Mouse (Mus musculus): ENCODE measurements around the gene 1600014C10Rik. TPM values are rescaled to one million over a fixed set of nuclear protein-coding genes. Genes with fewer than 3 reads are reported as not detected.
A peak's percentile ranks its signal among the peaks of the same experiment; 100 is the strongest.

Gene 1600014C10Rik
- total RNA-seq, 2 experiments from 2014 or later, result 45.5 to 58.0 TPM

DNA sequence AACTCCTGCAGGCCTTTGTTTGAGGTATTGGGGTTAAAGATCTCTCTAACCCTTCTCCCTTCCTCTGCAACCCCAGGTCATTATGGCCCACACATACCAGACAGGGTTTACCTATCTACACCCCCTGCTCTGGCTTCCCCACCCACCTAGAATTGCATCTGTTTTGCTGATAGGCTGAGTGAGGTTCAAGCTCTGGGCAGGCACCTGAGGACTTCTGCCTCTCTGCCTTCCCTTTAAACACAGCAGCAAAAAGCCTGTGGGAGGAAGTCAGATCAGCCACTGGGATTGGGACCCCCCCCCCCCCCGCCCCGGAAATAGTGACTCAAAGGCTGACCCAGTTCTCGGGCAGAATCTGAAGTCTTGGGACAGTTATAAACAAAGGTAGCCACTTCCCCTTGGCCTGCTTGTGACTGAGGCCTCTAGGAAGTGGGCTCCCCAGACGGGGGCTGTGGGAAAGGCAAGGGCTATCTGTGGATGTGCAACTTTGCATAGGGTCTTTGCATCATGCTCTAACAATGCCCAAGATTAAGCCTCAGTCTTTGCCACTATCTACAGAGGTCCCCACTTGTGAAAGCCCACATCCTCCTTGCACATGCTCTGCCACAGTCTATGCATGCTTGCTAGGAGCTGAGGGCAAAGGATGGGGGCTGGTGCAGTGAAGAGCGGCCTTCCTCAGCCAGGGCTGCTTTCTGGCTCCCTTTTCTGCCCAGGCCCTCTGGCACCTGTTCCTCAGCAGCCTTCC, 31.6 kb downstream of the 1600014C10Rik start:
- DNase-seq, result no peak

DNA sequence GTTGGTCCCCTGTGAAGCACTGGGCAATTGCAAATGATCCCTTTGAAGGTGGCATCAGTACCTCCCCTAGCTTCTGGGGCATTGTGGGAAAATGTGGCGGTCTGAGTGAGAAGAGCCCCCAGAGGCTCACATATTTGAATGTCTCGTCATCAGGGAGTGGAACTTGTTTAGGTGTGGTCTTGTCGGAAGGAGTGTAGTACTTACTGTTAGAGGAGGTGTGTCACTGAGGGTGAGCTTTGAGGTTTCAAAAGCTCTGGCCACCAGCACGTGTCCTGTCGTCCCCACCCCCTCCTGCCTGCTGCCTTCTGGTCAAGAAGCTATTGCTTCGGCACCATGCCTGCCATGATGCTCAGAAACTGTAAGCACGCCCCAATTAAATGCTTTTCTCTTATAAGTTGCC, 32.3 kb downstream of the 1600014C10Rik start:
- DNase-seq, result no peak

DNA sequence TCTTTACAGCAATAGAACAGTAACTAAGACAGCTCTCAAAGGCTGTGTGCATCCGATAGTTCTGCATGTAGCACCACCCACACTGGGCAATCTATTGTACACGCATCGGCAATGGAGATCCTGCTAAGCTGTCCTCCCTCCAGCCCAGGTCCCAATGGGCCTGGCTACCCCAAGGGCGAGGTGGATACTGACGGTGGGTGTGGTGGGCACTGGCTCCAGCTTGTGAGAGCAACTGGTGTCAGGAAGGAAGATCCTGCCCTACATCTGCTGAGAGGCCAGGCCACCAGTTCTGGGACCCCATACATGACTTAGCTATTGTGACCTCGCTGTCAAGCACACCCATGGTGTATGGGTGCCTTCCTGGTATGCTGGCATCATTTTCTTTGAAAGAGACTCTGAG, 32.7 kb downstream of the 1600014C10Rik start:
- DNase-seq, result no peak

DNA sequence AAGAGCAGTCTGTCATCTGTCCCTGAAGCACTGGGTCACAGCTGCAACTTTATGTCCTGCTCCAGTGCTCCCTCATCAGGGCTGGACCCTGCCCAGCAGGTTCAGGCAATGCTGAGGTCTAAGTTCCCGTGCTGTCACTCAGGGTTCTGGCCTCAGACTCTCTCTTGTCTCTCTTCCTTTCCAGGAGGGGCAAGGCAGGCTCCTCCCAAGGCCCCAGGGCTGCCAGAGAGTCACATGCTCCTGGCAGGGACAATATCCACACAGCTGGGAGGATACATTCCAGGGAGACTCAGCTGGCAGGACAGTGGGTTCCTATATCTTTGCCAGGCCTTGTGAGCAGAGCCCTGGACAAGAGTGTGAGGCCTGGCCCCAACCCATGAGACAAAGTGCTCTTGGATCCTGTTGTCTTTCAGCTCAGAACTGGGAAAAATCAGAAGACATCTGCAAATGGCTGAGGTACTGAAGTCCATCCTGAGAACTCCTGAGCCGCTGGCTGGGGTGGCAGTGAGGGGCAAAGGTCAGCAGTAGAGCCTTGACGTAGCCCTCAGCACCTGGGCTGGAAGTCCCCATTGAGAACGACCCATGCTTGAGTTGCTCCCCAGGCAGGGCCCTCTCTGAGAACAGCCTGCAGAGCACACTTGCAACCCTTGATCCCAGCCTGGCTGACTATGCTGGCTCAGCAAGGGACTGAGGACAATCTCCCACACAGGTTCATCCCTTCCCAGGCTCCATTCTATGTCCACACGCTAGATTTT, 34.6 kb downstream of the 1600014C10Rik start:
- DNase-seq, result peak; percentile 89

DNA sequence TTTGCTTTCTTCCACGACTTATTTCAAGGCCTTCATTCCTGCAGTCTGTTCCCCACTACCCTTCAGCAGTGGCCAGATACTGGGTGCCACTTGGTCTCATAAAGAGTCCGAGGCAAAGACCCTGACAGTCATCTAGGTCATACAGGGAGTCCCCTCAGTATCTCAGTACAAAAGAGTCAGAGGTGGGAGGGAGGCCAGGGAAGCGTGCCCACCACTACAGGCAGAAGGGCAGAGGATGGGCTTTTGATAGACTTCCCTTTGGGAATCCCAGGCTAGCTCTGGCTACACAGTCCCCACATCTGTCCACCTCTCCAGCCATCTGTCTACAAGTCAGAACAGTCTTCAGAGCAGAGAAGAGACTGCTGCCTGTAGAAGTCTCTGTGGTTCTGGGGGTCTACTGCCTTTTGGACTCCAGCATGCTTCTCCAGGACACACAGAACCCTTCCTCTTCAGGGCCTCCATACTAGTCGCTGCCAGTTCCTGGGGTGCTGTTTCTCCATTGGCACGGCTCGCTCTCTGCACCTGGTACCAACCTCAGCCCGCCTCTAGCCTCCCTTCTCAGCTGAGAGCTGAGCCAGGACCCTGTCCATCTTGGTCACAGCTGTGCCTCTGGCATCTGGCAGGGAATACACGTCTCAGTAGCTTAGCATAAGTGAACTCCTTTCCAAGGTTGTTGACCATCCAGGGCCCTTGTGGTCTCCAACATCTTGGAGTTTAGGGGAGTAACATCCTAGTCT, 35.8 kb downstream of the 1600014C10Rik start:
- no peak for DNase-seq

DNA sequence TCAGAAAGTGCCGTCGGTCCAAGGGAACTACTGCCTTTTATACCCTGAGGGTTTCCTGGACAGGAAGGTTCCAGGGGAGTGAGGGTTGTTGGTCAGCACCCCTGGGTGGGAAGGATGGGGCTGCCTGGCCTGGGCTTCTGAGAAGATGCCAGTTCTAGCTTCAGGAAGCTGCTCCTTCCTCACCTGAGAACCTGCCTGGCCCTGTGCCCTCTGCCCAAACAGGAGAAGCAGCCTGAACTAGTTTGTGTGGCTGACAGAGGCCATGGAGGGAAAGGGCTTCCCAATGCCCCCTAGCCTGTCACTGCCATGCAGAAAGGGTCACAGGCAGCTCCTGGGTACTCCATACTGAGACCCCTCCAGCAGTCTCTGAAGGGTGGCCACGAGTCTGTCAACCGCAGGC, 36.5 kb downstream of the 1600014C10Rik start:
- no peak for DNase-seq

DNA sequence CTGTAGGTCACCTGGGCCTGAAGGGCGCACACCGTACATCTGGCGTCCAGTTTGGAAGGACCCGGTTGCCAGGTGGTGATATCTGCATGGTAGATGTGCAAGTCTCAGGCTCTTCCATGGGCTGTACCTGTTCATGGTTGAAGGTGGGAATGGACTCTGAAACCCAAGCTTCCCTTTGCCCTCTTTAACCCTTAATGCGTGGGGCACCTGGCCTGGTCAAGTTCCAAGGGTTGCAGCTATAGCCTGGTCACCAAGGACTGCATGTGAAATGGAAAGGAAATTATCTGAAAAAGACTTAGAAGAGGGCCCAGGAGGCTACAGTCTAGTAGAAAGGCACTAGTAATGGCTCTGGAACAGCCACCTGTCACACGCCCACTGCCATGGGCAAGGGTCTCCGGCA, 37.8 kb downstream of the 1600014C10Rik start:
- no peak for DNase-seq

DNA sequence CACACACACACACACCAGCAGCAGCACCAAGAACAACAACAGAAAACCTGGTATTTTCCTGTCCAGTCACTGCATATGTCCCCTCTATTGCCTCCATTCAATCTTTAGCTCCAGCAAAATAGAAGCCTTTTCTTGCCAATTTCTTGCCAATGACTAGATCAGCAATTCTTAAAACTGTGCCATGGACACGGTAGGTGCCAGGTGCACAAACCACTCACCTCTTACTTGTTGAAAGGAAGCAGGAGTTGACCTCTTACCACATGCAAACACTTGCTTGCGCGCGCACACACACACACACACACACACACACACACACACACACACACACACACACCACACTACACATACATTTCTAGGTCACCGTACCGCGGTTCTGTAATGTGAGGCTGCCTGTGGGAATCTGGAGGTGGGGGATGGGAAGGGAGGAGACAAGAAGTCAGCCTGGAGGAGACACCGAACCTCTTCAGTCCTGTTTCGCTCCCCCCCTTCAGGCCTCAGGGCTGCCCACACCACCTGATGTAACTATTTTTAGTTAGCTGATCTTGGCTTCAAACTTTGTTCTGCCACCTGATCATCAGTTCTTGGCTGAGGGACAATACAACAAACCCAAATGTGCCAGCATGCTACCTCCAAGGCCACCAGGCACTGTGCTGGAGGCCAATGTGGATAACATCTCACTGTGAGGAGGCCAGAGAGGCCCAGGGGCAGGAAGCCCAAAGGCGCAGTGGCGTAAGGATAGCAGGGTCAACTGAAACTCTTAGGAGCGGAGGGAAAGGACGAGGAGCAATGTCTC, 41.8 kb downstream of the 1600014C10Rik start:
- peak; percentile 56 for DNase-seq

DNA sequence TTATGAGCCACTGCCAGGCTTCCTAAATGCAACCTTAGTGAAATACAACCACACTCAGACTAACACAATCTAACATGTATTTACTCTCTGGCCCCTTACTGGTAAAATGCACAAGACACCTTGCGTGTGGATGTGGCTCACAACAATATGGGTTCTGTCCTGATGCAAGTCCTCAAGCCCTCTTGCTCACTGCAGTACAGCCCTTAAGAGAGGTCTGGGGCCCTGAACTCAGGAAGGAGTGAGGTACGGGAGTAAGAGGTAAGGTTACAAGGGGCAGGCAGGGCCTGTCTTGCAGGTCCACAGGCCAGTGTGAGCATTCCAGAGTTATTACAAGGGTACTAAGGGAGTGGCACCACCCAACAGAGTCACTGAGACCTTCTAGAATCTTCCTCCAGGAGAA, 43.2 kb downstream of the 1600014C10Rik start:
- no peak for DNase-seq

DNA sequence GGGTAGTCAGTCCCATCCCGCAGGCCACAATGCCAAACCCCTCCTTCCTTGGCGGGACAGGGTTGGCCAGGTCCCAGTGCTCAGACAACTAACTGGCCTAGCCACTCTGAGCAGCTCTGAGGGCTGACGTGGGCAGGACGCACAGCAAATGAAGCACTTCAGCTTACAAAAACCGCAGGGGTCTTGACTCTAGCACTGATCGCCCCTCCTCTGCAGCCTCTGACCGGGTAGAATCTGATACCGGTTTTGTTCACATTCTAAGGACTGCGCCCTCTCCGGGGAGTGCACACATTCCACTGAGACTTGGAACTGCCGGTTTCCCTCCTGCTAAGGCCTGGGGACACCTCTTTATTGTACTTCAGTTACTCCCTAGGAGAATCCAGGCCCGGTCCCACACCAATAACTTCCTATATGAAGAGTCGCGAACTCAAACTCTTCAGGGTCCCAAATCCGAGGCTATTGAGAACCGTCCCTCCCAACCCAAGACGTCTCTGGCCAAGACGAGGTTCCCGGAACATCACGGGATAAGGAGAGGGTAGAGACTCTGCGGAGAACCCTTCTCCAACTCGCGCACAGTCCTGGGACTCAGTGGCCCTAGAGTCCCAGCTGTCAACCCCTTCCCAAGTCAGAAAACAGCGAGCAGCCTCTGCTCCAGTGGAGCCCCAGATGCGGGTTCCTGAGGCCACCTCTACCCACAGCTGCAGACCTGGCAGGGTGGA, 44.3 kb downstream of the 1600014C10Rik start:
- peak; percentile 88 for DNase-seq

DNA sequence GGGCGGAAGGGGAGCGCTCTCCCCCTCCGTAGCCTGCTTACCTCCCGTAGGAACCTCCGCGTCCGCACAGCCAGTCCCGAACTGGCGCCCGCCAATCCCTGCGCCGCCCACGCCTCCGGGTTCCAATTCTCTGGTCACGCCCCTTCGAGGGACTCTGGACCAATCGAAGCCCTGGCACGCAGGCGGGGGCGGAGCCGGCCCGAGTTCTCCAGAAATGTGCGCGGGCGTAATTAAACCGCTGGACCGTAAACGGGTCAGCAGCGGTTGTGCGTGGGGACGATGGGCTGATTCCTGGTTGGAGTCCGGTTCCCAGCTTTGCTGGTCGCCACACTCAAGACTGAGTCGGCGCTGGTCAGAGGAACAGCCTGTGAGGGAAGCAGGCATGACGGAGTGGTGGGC, 44.9 kb downstream of the 1600014C10Rik start, which contains the start of gene Plekhf1:
TSS of gene Plekhf1 (minus strand) at position 117 of the 399 bp plus-strand sequence.
- DNase-seq, result peak; percentile 96

DNA sequence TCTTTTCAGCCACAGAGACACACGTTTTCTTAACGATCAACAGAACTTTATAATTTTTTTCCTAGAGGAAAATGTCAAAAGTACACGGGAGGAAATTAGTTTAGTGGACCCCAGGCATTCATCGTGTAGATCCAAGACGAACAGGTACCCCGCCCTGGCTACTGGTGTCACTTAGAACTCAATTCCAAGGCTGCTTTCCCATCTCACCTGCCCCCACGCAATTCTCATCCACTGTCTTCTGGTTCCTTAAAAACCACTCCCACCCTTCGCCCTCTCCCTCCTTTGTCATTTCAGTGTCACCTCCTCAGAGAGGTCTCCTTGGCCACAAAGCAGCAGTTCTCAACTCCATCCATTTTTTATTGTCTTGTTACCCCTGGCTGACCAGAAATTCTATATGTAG, 45.3 kb downstream of the 1600014C10Rik start:
- DNase-seq, result no peak

DNA sequence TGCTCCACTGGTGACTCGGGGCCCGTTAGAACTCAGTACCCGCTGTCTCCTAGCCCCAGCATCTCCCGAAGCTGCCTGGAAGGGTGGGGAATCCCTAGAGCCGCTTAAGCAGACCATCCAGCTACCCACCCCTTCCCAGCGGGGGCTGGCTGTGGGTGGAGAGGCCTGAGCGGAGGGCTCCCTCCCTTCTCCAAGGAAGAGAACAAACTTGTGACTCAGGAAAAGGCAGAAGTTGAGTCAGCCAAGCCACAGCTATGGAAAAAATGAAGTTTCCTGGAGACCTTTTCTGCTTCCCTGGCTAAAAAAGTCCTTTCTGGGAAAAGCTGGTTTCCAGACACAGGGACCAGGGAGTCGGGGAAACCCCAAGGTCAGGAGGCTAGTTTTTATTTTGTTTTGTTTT, 47.3 kb downstream of the 1600014C10Rik start:
- DNase-seq, result no peak

DNA sequence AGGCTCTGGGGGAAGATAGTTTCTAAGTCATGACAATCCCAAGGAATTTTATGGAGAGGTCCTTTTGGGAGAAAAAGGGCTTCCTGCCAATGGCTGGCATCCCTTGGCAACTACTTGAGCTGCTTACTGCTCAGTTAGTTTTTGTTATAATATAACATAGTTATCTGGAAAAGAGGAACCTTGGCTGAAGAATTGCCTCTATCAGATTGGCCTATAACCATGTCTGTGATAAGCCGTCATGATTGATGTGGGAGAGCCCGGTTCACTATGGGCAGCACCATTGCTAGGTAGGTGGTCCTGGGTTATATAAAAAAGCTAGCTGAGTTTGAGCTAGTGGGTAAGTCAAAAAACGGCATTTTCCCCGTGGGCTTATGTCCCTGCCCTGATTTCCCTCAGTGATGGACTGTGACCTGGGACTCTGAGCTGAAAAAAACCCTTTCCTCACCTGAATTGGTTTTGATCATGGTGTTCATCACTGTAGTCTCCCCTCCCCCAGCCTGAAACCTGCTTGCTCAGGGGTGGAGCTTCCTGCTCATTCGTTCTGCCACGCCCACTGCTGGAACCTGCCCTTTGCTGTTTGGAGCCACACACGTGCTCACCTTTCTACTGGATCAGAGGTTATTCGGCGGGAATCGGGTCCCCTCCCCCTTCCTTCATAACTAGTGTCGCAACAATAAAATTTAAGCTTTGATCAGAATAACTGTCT, 53.5 kb downstream of the 1600014C10Rik start:
- no peak for DNase-seq

DNA sequence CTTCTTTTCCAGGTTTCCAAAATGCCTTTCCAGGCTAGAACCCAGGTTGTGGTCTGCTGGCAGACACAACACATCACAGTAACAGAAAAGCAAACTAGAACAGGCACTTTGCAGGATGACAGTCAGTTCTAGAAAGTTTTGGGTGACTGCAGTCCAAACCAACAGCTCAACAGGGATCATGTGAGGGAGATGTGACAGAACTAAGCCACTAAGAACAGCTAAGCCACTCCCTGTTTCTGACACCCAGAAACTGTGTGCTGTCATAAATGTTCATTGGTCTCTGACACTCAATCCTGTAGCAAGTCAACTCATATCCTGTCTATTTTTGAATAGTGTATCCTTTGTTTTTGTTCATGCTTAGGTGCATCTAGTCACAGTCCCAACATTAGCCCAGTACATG, 54.1 kb downstream of the 1600014C10Rik start:
- DNase-seq, result no peak

DNA sequence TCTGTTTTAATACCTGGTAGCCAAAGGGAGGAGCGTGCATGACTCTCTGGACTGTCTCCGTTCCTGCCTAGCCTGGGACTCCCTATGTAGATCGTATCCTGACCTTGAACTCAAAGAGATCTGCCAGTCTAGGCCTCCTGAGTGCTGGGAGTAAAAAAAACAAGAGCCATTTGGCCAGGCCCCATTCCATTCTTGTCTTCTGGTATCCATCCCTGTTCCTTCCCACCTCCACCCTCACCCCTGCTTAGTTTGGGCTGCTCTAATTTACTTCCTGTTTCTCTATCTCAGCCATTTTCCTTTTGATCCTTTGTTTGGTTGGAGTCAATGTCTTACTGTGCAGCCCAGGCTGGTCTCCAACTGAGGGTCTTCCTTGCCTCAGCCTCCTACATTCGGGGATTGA, 59.4 kb downstream of the 1600014C10Rik start:
- no peak for DNase-seq

All from adrenal gland, postnatal 10 days (tissue).